ENCODE assay signal across 17 mouse cellular contexts in genomic region chr5:36885067-36885466, GRCm38 (mm10). TPM values are rescaled to one million over a fixed set of nuclear protein-coding genes. Genes with fewer than 3 reads are reported as not detected.
"Had no signal": no experiment of that assay in that cellular context is flagged by ENCODE, and none has a peak within 500 bp of the region (broad histone marks: within the 10 kb centered on the region; RNA-seq: fewer than 3 reads in every experiment).

No protein-coding gene starts in this region.

- H3K4me1 ChIP-seq: liver, embryonic 15.5 days; megakaryocyte, embryonic 14.5 days had no signal

- H3K9me3 ChIP-seq: kidney, embryonic 15.5 days; limb, embryonic 10.5 days; liver, embryonic 15.5 days; megakaryocyte, embryonic 14.5 days; midbrain, embryonic 15.5 days; neural tube, embryonic 13.5 days had no signal

- H3K27ac ChIP-seq: kidney, embryonic 15.5 days; limb, embryonic 10.5 days; liver, embryonic 15.5 days; macrophage; midbrain, embryonic 15.5 days; neural tube, embryonic 13.5 days; stomach, postnatal 0 days had no signal

- H3K4me3 ChIP-seq: kidney, embryonic 15.5 days; limb, embryonic 10.5 days; liver, embryonic 15.5 days; megakaryocyte, embryonic 14.5 days; midbrain, embryonic 15.5 days; neural tube, embryonic 13.5 days had no signal

- H3K27me3 ChIP-seq: liver, embryonic 15.5 days; midbrain, embryonic 15.5 days; neural tube, embryonic 13.5 days had no signal

- H3K4me2 ChIP-seq: kidney, embryonic 15.5 days; liver, embryonic 11.5 days; liver, embryonic 15.5 days; midbrain, embryonic 11.5 days; midbrain, embryonic 15.5 days; neural tube, embryonic 13.5 days had no signal

- H3K9ac ChIP-seq: kidney, embryonic 15.5 days; liver, embryonic 15.5 days; midbrain, embryonic 15.5 days; neural tube, embryonic 13.5 days had no signal

- H3K36me3 ChIP-seq: kidney, embryonic 15.5 days; limb, embryonic 10.5 days; liver, embryonic 15.5 days; midbrain, embryonic 15.5 days; neural tube, embryonic 13.5 days had no signal

- DNase-seq: kidney, adult 2 months; kidney, postnatal 14 days; layer of hippocampus, adult 9-11 months; lung, adult 2 months; lung, postnatal 10 days; thymus, postnatal 4 days had no signal

- ATAC-seq: midbrain, embryonic 15.5 days had no signal

RNA-seq across cellular contexts. Expression of gene Ppp2r2c, which starts 16.8 kb away (rescaled TPM):
- total RNA-seq: monocyte, adult 5-6 weeks had no signal
- polyA plus RNA-seq: liver, embryonic 15.5 days; macrophage had no signal
